Mouse (Mus musculus) mouse embryonic stem cell (cell line): ENCODE data around the gene Atpif1.

Experiments
- in situ Hi-C, 2 experiments: fragments of 300-500 bp; cut with MboI; formaldehyde crosslinking; loops; 1 replicate in 1 of 2; 3 replicates in 1 of 2; pipeline ENCODE4 v1.14.3; 2019 to 2020; ENCODE audit warnings: low sequenced_read_pairs in 2 of 2, low pct_unique_long_range_greater_than_20kb in 1 of 2, mixed read lengths in 1 of 2; ENCODE audit not compliant: unreplicated experiment in 1 of 2

The Atpif1 gene

DNA sequence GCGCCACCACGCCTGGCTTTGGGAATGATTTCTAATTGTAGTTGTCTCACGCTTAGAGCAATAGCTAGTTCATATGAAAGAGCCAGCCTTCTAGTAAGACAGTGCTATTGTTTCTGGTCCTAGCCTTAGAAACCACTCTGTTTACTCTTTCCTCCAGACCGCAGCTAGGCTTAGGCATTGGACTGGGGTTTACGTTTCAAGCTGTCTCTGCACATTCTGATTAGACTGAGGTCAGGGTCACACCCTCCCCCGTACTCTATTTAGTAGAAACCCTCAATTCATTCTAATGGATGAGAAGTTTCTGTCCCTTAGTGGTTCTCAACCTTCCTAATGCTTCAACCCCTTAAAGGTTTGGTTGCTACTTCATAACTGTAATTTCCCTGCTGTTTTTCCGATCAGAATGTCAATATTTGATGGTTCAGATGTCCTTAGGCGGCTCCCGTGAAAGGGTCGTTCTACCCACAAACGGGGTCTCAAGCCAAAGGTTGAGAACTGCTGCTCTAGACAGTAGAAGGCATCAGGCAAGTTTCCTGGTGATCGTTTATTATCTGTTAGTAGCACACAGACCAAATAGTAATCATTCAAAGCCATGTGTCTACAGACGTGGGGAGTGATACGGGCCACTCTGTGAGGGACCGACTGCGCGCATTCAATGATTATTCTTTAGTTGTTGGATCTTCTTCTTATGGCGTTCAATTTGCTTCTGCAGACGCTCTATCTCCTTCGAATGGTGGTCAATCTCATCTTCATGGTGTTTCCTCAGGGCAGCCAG, 3.2 kb downstream of the Atpif1 start:
- in situ Hi-C loops, result no loop called here

DNA sequence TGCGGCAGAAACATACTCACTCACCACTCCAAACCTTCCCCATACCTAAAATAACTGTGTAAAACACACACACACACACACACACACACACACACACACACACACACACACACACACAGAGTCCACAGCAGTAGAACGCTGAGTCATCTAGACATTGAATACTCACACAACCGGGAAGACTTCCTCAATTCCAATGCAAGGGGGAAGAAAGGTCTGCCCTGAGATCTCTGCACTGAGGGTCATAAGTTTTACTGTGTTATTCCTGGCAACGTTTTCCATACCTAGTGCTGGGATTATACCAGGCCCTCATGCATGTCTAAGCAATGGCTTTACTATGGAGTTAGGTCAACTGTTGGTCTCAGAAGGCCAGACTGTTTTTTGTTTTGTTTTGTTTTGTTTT, 4.1 kb downstream of the Atpif1 start:
- in situ Hi-C loops, result no loop called here

DNA sequence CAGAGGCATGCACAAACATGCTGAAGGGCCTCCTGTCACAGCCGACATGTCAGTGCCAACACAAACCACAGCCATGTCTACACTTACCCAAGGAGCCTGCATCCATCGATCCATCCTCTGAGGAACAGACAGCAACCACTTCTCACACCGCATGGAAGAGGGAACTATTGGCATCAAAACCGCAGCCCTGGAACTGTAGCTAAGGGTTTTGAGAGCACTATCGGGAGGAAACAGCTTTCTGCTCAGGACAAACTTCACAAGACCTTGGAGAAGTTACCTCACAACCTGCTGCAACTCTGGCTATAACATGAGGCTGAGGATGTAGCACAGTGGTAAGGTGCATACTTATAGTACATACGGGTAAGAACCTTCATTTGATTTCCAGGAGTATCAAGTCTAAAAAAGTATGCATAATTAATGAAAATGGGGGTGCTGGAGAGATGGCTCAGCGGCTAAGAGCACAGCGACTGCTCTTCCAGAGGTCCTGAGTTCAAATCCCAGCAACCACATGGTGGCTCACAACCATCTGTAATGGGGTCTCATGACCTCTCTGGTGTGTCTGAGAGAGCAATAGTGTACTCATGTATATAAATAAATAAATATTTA, 5.4 kb downstream of the Atpif1 start:
- in situ Hi-C loops, result no loop called here

DNA sequence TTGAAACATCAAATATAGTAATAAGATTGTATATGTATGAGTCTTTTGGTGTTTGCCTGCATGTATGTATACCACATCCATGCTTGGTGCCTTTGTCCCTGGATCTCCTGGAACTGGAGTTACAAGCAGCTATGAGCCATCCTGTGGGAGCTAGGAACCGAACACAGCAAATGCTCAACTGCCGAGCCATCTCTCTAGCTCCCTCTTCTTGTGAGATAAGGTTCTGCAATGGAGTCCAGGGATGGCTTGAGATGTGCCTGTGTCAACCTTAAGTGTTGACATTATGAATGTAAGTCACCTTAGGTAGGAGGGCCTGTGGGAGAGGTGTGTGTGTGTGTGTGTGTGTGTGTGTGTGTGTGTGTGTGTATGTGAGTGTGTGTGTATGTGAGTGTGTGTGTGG, 6.8 kb downstream of the Atpif1 start:
- in situ Hi-C loops, result no loop called here

DNA sequence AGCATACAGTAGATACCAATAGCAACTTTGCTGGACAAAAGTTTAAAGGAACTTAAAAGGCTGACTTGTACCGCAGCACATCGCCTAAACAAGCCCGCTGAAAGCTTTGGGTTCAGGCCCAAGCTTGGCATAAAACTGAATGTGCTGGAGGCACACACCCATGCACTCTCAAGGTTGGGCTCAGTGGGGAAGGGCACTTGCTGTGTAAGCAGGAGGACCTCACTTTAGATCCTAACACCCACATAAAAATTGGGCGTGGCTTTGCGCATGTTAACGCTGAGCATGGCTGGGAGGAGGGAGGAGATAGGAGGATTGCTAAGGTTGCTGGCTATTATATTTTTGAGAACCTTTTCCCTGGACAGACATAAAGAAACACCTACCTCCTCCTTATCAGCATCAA, 8.7 kb downstream of the Atpif1 start:
- in situ Hi-C loops, result no loop called here

DNA sequence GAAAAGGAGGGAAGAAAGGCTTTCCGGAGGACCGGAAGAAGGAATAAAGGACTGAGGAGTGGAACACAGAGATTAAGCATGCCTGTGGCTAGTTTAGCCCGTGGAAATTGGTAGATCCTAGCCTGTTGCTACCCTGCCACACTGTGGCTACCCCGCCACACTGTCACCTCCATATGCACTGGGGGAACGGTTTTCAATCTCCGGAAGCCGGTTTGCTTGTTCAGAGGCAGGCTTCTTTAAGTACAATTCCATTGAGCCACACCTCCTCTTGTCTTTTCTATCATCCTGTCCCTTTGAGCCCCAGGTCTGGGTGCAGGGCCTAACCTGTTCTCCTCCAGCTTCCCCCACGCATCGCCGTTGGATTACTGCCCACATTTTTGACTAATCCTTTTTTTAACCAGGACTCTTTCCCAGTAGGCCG, 9.1 kb downstream of the Atpif1 start:
- in situ Hi-C loops, result no loop called here

DNA sequence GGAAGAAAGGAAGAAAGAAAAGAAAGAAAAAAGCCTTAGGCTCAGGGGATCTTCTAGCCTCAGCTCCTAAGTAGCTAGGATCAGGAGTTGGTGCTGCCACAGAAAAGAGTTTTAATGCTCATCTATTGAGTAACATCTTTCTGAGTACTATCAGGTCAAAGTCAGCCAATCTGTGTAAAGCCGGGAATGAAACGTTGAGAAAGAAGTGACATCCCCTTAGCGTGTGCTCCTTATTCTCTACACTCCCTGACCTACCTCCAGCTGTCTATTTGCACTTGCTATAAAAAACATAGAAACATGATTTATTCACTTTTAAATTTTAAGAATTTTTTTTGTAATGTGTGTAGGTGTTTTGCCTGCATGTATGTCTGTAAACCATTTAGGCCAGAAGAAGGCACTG, 14.3 kb downstream of the Atpif1 start:
- in situ Hi-C loops, result no loop called here

DNA sequence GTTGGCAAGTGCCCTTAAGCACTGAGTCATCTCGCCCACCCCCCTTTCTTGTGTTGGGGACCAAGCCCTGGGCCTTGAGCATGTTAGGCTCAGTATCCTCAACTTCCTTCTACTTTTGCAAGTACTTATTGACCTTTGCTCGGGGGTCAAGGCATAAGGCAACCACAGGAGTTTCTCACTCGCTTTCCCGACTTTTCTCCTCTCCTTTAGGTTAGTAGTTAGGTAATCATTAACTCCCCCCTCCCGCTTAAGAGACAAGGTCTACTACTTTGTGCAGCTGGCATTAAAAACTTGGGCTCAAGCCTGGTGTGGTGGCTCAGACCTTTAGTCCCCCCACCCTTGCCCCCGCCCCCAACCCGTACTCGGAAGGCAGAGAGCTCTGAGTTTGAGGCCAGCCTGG, 15.4 kb downstream of the Atpif1 start:
- in situ Hi-C loops, result no loop called here

DNA sequence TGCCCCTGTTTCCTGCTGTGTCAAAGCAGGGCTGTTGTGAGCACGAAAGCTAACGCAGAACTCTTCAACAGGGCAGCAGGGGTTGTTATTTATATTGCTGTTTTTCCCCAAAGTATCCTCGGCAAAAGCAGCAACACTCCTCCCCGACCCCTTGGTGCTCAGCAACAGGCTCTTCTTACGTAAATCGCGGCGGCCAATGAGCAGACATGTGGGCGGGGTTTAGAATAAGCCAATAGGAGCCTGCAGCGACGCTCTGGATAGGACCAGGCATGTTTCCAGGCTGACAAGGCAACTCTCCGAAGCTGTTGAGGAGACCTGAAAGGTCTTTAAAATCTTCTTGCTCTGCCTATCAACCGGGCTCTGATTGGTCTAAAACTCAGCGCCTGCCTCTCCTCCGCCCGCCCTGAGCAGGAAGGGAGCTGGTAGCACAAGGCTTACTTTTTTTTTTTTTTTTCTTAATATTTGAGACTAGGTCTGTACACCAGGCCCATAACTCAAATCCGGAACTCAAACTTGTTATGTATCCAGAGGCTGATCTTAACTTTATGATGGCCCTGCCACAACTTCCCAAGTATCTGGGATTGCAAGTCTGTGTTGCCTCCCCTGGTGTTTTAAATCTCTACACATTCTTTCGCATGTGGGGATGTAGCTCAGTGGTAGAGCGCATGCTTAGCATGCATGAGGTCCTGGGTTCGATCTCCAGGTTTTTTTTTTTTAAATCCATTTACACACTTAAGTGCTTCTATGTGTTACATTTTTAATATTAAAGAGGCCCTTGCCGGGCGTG, 17.9 kb downstream of the Atpif1 start:
- in situ Hi-C loops, result no loop called here

DNA sequence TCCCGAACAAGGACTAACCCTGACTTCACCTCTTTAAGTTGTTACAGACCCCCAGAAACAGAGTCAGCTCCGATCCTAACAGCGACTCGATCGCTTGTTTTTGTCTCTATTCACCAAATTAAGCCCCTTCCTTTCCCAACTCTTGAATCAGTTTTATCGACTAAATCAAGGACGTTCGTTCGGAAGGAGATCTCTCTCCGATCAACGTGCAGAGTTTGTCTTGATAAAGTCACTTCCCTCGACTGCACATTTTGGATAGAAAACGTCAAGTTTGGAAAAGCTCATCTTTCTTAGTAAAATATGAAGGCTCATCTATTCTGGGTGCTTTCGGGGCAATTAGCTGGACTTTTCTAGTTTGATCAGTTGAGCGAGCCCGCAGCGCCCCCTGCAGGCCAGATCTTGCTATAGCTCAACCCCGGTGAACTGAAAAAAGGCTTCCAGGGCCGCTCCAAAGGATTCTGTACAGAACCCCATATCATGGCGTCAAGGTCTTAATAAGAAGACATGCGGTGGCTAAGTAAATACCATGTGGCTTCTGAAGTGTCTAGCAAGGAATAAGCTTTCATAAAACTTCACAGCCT, 18.8 kb downstream of the Atpif1 start:
- in situ Hi-C loops, result no loop called here

DNA sequence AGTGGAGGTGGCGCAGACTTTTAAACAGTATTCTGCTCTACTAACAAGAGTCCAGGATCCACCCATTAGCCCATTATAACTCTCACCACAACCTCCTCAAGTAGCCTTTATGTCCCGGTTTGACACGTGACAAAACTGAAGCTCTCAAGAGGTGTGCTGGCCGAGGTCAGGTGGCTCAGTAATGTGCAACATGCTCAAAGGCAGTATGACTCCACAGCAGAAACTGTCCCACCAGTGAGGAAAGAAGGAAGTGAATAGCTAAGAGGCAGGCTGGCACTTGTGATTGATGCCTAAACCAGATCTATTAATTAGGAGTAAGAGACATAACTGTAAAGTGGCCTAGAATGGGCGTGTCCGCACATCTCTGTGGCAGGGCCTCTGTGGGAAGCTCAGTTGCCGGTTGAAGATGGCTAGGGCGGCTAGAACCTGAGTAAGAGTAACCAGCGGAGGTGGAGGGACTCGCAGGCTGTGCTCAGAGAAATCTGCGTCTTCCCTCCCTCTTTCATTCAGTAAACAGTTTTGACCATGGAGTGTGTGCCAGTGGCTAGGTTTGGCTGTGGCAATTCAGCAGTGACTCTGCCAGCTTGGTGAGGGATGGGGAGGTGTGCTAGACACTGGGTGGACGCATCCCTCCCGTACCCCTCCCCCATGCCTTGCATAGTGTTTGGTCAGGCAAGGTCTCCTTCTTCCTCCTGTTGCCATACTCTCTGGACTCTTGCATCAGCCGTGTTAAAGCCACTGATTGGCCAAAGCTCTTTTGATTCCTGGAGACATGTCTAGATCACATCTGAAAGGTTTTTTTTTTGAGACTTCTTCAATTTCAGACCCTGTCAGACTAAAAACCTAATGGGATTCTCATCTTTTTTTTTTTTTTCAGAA, 19.8 kb downstream of the Atpif1 start:
- in situ Hi-C loops, result no loop called here

DNA sequence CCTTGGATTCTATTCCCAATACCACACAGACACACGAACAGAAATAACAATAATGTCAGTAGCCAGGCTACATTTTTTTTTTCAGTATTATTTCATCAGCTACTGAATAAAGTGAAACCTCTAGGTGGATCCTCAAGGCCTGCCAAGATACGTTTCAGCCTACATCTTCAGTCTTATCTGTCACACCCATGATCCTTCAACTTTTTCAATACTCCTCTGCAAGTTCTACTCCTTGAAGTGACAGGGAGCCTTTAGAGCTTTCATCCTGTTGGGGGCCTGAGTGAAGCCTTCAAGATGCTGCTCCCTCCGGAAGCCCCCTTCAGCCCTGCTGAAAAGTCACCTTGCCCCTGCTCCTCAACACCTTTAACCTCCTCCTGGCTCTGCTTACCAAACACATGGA, 21.4 kb downstream of the Atpif1 start:
- in situ Hi-C loops, result no loop called here

DNA sequence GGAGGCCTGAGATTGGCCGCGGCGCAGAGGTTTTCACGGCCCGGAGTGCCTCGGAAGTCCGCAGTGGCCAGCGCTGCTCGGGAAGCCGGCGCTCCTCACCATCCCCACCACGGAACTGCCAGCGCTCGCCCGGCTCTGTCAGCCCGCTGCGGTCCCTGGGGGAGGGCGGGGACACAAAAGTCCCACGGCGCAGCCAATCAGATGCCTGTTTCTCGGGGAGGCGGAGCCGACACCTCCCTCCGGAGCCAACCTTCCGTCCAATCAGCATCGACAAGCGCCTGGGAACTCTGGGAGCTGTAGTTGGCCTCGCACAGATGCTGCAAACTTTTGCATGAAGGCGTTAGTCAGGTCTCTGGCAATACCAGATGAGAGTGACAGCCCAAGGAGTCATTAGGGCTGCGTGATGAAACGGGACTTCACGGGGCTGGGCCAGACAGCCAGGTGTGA, 23.1 kb downstream of the Atpif1 start, which contains the start of gene Sesn2:
Sesn2 (minus strand) TSS at position 150 of the 447 bp plus-strand sequence.
- in situ Hi-C loops, result no loop called here

DNA sequence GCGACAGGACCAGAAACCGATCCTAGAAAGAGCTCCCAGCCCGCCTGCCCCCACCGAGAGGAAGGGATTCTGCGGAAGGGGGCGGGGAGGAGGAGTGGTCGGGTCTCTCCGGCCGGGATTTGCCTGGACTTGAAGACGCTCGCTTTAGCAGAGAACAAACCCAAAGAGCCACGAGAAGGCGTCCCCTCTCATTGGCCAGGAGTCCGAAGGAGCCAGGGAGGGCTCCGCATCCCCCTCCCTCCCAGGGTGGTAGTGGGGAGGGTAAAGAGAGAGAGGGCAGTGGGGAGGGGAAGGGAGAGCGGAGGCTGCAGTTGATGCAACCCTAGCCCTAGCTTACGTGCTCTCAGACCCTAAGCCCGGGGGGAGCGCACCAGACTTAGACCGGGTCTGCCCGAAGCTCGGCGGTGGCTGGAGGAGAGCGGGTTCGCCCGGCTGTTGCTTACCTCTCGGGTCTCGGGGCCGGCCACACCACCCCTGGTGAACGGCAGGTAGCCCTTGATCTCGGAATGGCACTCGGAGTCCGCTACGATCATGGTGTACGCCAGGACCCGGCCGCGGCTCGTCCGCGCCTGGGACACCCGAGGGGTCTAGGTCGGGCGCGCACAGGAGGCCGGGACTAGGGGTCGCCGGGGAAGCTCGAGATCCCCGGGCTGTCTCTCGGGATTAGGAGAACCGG, 23.7 kb downstream of the Atpif1 start:
- in situ Hi-C loops, result no loop called here

DNA sequence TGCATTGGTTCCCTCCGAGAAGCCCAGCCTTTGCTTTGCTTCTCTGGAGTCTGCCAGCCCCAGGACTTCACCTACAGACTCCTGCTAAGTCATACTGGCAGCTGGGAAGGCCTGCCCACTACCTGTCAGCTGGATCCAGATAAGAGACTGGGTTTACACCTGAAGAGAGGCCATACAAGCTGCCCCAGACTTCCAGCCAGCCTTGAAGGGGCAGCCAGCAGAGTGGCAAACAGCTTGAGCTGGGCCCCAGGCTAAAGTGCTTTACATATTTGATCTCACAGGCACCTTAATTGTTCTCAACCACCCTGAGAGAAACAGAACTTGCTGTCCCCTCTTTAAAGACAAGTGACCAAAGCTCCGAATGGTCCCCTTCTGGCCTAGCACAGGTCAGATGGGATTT, 26.2 kb downstream of the Atpif1 start:
- in situ Hi-C loops, result no loop called here

DNA sequence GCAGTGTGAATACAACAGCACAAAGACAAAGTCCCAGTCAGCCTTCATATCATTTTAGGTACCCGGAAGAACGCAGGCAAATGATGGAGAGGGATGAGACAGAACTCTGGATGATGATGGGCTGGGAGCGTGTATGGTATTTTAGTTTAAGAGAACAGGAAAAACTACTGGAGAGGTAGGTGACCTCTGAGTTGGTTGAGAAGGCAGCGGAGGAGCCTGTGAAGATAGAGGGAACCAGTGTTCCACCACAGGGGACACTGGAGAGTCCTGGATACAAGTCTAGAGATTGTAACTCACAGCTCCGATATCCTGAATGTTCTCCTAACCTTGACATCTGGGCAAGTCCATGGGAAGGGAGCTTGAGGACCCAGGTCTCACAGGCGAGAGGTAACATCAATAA, 27.2 kb downstream of the Atpif1 start:
- in situ Hi-C loops, result no loop called here

DNA sequence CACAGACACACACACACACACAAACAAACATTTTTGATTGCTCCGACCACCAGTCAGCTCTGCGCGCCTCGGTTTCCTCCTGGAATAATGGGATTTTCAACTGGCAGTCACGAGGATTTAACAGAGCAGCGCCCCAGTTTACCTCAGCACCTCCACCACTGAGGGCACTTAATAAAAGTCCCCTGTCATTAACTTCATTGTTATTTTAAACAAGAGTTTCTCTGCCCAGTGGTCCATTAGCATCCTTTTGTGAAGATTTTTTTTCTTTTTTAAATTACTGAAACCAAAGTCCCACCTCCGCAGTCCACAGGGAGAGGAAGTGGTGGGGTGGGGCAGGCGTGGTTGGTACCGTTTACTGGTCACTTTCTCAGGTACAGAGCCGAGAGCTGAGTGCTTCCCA, 27.7 kb downstream of the Atpif1 start:
- in situ Hi-C loops, result no loop called here
